Mouse (Mus musculus) ovary, adult 18-20 months (tissue): ENCODE results near the gene Gm49342.
"Not testable (repeated sequence)": the region's sequence is repeated elsewhere in the genome, so short reads cannot be mapped to it uniquely, and the experiment has no call there.

Experiments
- DNase-seq: peaks from one replicate; pipeline ENCODE4 v3.0.0; 2022; ENCODE audit warnings: low spot score, mixed read lengths

Gm49342 gene

GRCm38 (mm10) chr14:50943932-50944667 is at the start of gene Gm49342:
Gene Gm49342, plus strand, starts transcription at chr14:50944517.
- peak; percentile 93 for DNase-seq

GRCm38 (mm10) chr14:50895407-50895806 is 48.9 kb upstream of the Gm49342 start:
- no peak for DNase-seq

GRCm38 (mm10) chr14:50895985-50896746 is 48.2 kb upstream of the Gm49342 start:
- DNase-seq, result peak; percentile 50

GRCm38 (mm10) chr14:50896747-50897373 is 47.5 kb upstream of the Gm49342 start:
- DNase-seq, result no peak

- DNase-seq, result no peak
These were observed 46.9 kb upstream of the Gm49342 start, which contains the start of gene Klhl33 for GRCm38 (mm10) chr14:50897374-50897765. Gene Klhl33, minus strand, starts transcription at chr14:50897507.

- not testable (repeated sequence) for DNase-seq
These were observed 46.3 kb upstream of the Gm49342 start for GRCm38 (mm10) chr14:50897992-50898391.

GRCm38 (mm10) chr14:50903973-50904827 is 40.1 kb upstream of the Gm49342 start:
- DNase-seq, result no peak

- no peak for DNase-seq
These were observed 39.5 kb upstream of the Gm49342 start for GRCm38 (mm10) chr14:50904828-50905129.

GRCm38 (mm10) chr14:50905327-50905726 is 39.0 kb upstream of the Gm49342 start:
- DNase-seq, result not testable (repeated sequence)

GRCm38 (mm10) chr14:50908126-50908525 is 36.2 kb upstream of the Gm49342 start:
- DNase-seq, result no peak

GRCm38 (mm10) chr14:50911356-50911755 is 33.0 kb upstream of the Gm49342 start:
- no peak for DNase-seq

GRCm38 (mm10) chr14:50923437-50923836 is 20.9 kb upstream of the Gm49342 start:
- DNase-seq, result not testable (repeated sequence)

- DNase-seq, result peak; percentile 92
These were observed 19.8 kb upstream of the Gm49342 start, which contains the start of the genes Osgep and Apex1 for GRCm38 (mm10) chr14:50924281-50925064. Gene Osgep, minus strand, starts transcription at chr14:50924893. Gene Apex1, plus strand, starts transcription at chr14:50924968.

GRCm38 (mm10) chr14:50925111-50925920 is 19.0 kb upstream of the Gm49342 start:
- DNase-seq, result no peak

- no peak for DNase-seq
These were observed 17.0 kb upstream of the Gm49342 start for GRCm38 (mm10) chr14:50927366-50927765.

GRCm38 (mm10) chr14:50929951-50930350 is 14.4 kb upstream of the Gm49342 start:
- no peak for DNase-seq

GRCm38 (mm10) chr14:50930377-50930753 is 14.0 kb upstream of the Gm49342 start:
- DNase-seq, result no peak

GRCm38 (mm10) chr14:50930754-50931492 is 13.4 kb upstream of the Gm49342 start, which contains the start of the genes Pip4p1 and Pnp:
Gene Pip4p1, minus strand, starts transcription at chr14:50930856.
Gene Pnp, plus strand, starts transcription at chr14:50931082.
- peak; percentile 99 for DNase-seq

GRCm38 (mm10) chr14:50931493-50932020 is 12.8 kb upstream of the Gm49342 start:
- DNase-seq, result no peak
